Mouse (Mus musculus) kidney, embryonic 15.5 days (tissue): ENCODE data around the gene Olfr1183. TPM values are rescaled to one million over a fixed set of nuclear protein-coding genes. Genes with fewer than 3 reads are reported as not detected.
"Not testable (repeated sequence)": the region's sequence is repeated elsewhere in the genome, so short reads cannot be mapped to it uniquely, and the experiment has no call there.

Source experiments
- ATAC-seq: fragments of 200-750 bp; cut with Nextera tagmentation; replicated peaks from 2 replicates; pipeline ENCODE4 v1.8.0; 2017; ENCODE audit warnings: moderate TSS enrichment; ENCODE audit not compliant: low FRiP score
- H3K27ac ChIP-seq: fragments of 300-500 bp; sonication (generic); 2 replicates; pipeline ENCODE4 v1.5.1; 2015; ENCODE audit warnings: mild to moderate bottlenecking, inconsistent platforms
- H3K27me3 ChIP-seq: fragments of 300-500 bp; sonication (generic); 2 replicates; pipeline ENCODE4 v1.6.1; 2015; ENCODE audit warnings: inconsistent platforms
- H3K36me3 ChIP-seq: fragments of 300-500 bp; sonication (generic); 2 replicates; pipeline ENCODE4 v1.6.1; 2015; ENCODE audit warnings: inconsistent platforms
- H3K4me1 ChIP-seq: fragments of 300-500 bp; sonication (generic); 2 replicates; pipeline ENCODE4 v1.6.1; 2015; ENCODE audit warnings: inconsistent platforms
- H3K4me2 ChIP-seq: fragments of 300-500 bp; sonication (generic); 2 replicates; pipeline ENCODE4 v1.6.1; 2015; ENCODE audit warnings: moderate library complexity, mild to moderate bottlenecking, inconsistent platforms
- H3K4me3 ChIP-seq: fragments of 300-500 bp; sonication (generic); replicated peaks from 2 replicates; pipeline ENCODE4 v1.5.1; 2015; ENCODE audit warnings: mild to moderate bottlenecking, inconsistent platforms
- H3K9ac ChIP-seq: fragments of 300-500 bp; sonication (generic); 2 replicates; pipeline ENCODE4 v1.6.1; 2015; ENCODE audit warnings: mild to moderate bottlenecking, inconsistent platforms
- H3K9me3 ChIP-seq: fragments of 300-500 bp; sonication (generic); replicated peaks from 2 replicates; pipeline ENCODE4 v1.6.1; 2016; ENCODE audit warnings: inconsistent platforms
- WGBS: fragments of 180-500 bp; shearing (Covaris S2); methylation state at CpG from one replicate; pipeline ENCODE4 v1.1.7; 2015; ENCODE audit warnings: mixed read lengths; 5-methylcytosine and 5-hydroxymethylcytosine counted together
- polyA plus RNA-seq: library from polyadenylated mRNA; unstranded; fragments of >200 nt; fragmentation: Nextera tagmentation; extraction: Ambion mirVana; gene quantifications from 2 replicates; pipeline ENCODE4 v1.2.1, GENCODE M21; 2015

Gene Olfr1183
- not detected in 2 replicates for polyA plus RNA-seq

DNA sequence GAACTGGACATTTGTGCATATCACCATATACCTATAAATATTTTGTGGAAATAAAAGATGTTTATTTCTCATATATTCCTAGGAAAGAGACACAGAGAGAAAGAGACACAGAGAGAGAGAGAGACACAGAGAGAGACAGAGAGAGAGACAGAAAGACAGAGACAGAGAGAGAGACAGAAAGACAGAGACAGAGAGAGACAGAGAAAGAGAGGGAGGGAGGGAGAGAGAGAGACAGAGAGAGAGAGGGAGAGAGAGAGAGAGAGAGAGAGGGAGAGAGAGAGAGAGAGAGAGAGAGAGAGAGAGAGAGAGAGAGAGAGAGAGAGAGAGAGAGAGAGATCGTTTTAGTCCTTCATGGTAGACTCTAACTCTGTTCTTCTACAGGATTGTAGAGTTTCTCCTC lies at the start of gene Olfr1183:
TSS of gene Olfr1183 (plus strand) at position 301 of the 400 bp plus-strand sequence.
- 83% methylated on average over 1 of the region's 1 CpGs for WGBS

DNA sequence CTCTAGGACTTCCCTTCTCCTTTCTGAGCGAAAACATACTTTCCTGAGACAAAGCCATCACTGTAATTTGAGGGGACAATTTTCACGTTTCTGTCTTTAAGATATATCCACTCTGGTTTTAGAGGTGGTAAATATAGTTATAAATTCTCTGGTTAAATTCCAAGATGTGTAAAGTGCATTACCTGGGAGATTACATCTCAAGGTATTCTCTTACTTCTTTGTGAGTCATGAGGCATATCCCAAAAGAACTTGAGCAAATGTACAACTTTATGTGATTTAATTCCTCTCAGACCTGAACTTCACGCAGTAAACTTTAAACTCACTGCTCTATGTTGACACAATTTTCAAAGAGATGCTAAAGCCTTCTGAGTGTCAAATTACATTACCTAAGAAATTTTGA lies 48.3 kb upstream of the Olfr1183 start, which contains the start of gene Olfr1179:
TSS of gene Olfr1179 (minus strand) at position 101 of the 400 bp plus-strand sequence.
- Histone ChIP-seq H3K27ac (no peak within 1 kb of the TSS), H3K4me1 (no peaks in the 10 kb centered on the region), H3K9me3 (no peaks in the 10 kb centered on the region), H3K4me3 (no peak within 1 kb of the TSS), H3K9ac (no peak within 1 kb of the TSS), H3K36me3 (no peaks in the 10 kb centered on the region), H3K4me2 (no peak within 1 kb of the TSS), H3K27me3 (no peaks in the 10 kb centered on the region)
- no peak for ATAC-seq
- WGBS, result 82% methylated on average over 3 of the region's 3 CpGs

More for the DNA sequence above, at the start of gene Olfr1183:
- not testable (repeated sequence) for H3K27me3 ChIP-seq, H3K9ac ChIP-seq, H3K9me3 ChIP-seq, H3K4me3 ChIP-seq, H3K4me2 ChIP-seq, H3K27ac ChIP-seq, H3K36me3 ChIP-seq, ATAC-seq, H3K4me1 ChIP-seq

- Histone ChIP-seq H3K9me3 (no peaks in the 10 kb centered on the region), H3K36me3 (no peaks in the 10 kb centered on the region), H3K27me3 (no peaks in the 10 kb centered on the region), H3K9ac (no peak within 1 kb of the TSS), H3K4me2 (no peak within 1 kb of the TSS), H3K4me3 (no peak within 1 kb of the TSS), H3K4me1 (no peaks in the 10 kb centered on the region), H3K27ac (no peak within 1 kb of the TSS)
- 66% methylated on average over 2 of the region's 2 CpGs for WGBS
- ATAC-seq, result no peak
Measured at GRCm38 (mm10) chr2:88419051-88419450, 35.6 kb upstream of the Olfr1183 start, which contains the start of gene Olfr1180. Olfr1180 (minus strand) TSS chr2:88419151.

DNA sequence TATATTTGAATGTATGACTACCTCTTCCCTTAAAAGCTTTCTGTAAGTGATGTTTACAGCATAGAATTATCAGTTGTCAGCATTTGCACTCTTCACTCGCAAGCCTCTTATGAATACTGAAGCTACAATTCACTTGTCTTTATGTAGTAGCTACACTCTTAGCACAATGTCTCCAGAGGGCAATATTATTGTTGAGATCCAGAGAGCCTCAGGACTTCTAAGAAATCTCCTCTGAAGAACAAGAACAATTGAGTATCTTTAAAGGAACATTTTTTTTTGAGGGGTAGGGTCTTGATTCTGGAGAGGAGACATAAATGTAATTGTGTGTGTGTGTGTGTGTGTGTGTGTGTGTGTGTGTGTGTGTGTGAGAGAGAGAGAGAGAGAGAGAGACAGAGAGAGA lies 28.6 kb upstream of the Olfr1183 start, which contains the start of gene Olfr1181:
TSS of gene Olfr1181 (minus strand) at position 101 of the 400 bp plus-strand sequence.
- Histone ChIP-seq H3K4me2 (no peak within 1 kb of the TSS), H3K9ac (no peak within 1 kb of the TSS), H3K27ac (no peak within 1 kb of the TSS), H3K27me3 (no peaks in the 10 kb centered on the region), H3K36me3 (no peaks in the 10 kb centered on the region), H3K4me3 (no peak within 1 kb of the TSS), H3K4me1 (no peaks in the 10 kb centered on the region), H3K9me3 (no peaks in the 10 kb centered on the region)
- WGBS, result 97% methylated on average over 1 of the region's 1 CpGs
- no peak for ATAC-seq

- no peaks in the 10 kb centered on the region for H3K4me1 ChIP-seq
- H3K27me3 ChIP-seq, result no peaks in the 10 kb centered on the region
- no peak within 1 kb of the TSS for H3K9ac ChIP-seq
- no peak for ATAC-seq
- no peak within 1 kb of the TSS for H3K4me3 ChIP-seq
- H3K27ac ChIP-seq, result no peak within 1 kb of the TSS
- H3K9me3 ChIP-seq, result no peaks in the 10 kb centered on the region
- H3K4me2 ChIP-seq, result no peak within 1 kb of the TSS
- H3K36me3 ChIP-seq, result no peaks in the 10 kb centered on the region
- WGBS, result 96% methylated on average over 1 of the region's 1 CpGs
Measured at GRCm38 (mm10) chr2:88449031-88449430, 5.6 kb upstream of the Olfr1183 start, which contains the start of gene Gm13757. Gm13757 (minus strand) TSS chr2:88449131.

DNA sequence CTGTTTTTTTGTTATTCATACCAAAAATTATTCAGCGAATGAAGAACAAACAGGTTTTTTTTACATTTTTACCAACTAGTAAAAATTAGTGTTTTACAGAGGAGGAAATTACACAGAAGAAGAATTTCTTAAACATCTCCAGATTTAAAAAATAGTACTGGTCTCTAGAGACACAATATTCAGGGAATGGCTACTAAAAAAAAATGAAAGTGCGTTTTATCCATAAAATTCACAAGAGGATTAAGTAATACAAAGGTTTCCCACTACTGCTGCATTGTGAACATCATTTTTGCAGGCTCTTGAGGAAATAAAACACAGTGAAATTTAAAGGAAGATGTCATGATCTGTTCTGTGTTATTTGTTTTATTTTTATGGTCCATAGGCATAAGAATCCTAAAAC lies 28.6 kb downstream of the Olfr1183 start, which contains the start of gene Olfr1184:
TSS of gene Olfr1184 (plus strand) at position 301 of the 400 bp plus-strand sequence.
- no peak within 1 kb of the TSS for H3K27ac ChIP-seq
- H3K9me3 ChIP-seq, result no peaks in the 10 kb centered on the region
- H3K4me1 ChIP-seq, result no peaks in the 10 kb centered on the region
- no peaks in the 10 kb centered on the region for H3K36me3 ChIP-seq
- H3K4me2 ChIP-seq, result no peak within 1 kb of the TSS
- no peak within 1 kb of the TSS for H3K4me3 ChIP-seq
- no peak within 1 kb of the TSS for H3K9ac ChIP-seq
- no peaks in the 10 kb centered on the region for H3K27me3 ChIP-seq
- 90% methylated on average over 2 of the region's 2 CpGs for WGBS
- ATAC-seq, result no peak

- Histone ChIP-seq H3K36me3 (no peaks in the 10 kb centered on the region), H3K4me2 (no peak within 1 kb of the TSS), H3K9ac (no peak within 1 kb of the TSS), H3K4me1 (no peaks in the 10 kb centered on the region), H3K27me3 (no peaks in the 10 kb centered on the region), H3K4me3 (no peak within 1 kb of the TSS), H3K27ac (no peak within 1 kb of the TSS), H3K9me3 (no peaks in the 10 kb centered on the region)
- no peak for ATAC-seq
- 68% methylated on average over 2 of the region's 2 CpGs for WGBS
Measured at GRCm38 (mm10) chr2:88493020-88493419, 38.4 kb downstream of the Olfr1183 start, which contains the start of gene Olfr1185-ps1. Olfr1185-ps1 (plus strand) TSS chr2:88493320.

DNA sequence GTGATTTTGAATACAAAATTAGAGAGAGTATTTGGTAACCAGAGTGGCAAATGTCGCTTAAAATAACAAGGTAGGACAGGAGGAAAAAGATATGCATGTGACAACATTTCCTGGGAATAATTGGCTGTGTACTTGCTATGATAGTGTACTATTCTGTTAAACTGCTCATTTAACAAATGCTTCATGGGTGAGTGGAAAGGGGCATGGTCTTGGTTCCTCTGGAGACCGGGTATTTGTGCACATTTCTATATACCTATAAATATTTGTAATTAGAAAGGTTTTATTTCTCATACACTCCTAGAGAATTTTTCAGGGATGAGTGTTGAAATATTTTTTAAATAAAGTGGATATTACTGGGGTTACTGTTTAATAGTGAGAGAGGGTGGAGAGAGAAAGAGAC lies 63.6 kb downstream of the Olfr1183 start, which contains the start of gene Olfr1186:
TSS of gene Olfr1186 (plus strand) at position 301 of the 400 bp plus-strand sequence.
- WGBS, result 75% methylated on average over 2 of the region's 2 CpGs
- H3K36me3 ChIP-seq, result no peaks in the 10 kb centered on the region

More for the DNA sequence above, 63.6 kb downstream of the Olfr1183 start, which contains the start of gene Olfr1186:
- ATAC-seq, result no peak
- no peak within 1 kb of the TSS for H3K27ac ChIP-seq
- H3K4me1 ChIP-seq, result no peaks in the 10 kb centered on the region
- H3K27me3 ChIP-seq, result no peaks in the 10 kb centered on the region
- no peak within 1 kb of the TSS for H3K4me2 ChIP-seq
- H3K9me3 ChIP-seq, result no peaks in the 10 kb centered on the region
- no peak within 1 kb of the TSS for H3K4me3 ChIP-seq
- H3K9ac ChIP-seq, result no peak within 1 kb of the TSS

Other genes starting within 250 kb of the Olfr1183 start
- gene Olfr1170, start 226.5 kb upstream of the Olfr1183 start, polyA plus RNA-seq, result not detected in 2 replicates
- gene Olfr1173, start 175.0 kb upstream of the Olfr1183 start, polyA plus RNA-seq, result not detected in 2 replicates
- not detected in 2 replicates for gene Olfr1174-ps, start 139.7 kb upstream of the Olfr1183 start, polyA plus RNA-seq
- not detected in 2 replicates for gene Olfr1175-ps, start 127.7 kb upstream of the Olfr1183 start, polyA plus RNA-seq
- gene Olfr1176, start 118.1 kb upstream of the Olfr1183 start, polyA plus RNA-seq, result not detected in 2 replicates
- not detected in 2 replicates for gene Olfr1177-ps, start 108.4 kb upstream of the Olfr1183 start, polyA plus RNA-seq
- not detected in 2 replicates for gene Olfr1178, start 67.8 kb upstream of the Olfr1183 start, polyA plus RNA-seq
- gene Olfr1179, start 48.4 kb upstream of the Olfr1183 start, polyA plus RNA-seq, result not detected in 2 replicates
- gene Olfr1180, start 35.7 kb upstream of the Olfr1183 start, polyA plus RNA-seq, result not detected in 2 replicates
- not detected in 2 replicates for gene Olfr1181, start 28.7 kb upstream of the Olfr1183 start, polyA plus RNA-seq
- gene Gm13757, start 5.7 kb upstream of the Olfr1183 start, polyA plus RNA-seq, result not detected in 2 replicates
- not detected in 2 replicates for gene Olfr1184, start 28.7 kb downstream of the Olfr1183 start, polyA plus RNA-seq
- gene Olfr1185-ps1, start 38.5 kb downstream of the Olfr1183 start, polyA plus RNA-seq, result not detected in 2 replicates
- not detected in 2 replicates for gene Olfr1186, start 63.7 kb downstream of the Olfr1183 start, polyA plus RNA-seq
- gene Olfr1188, start 102.1 kb downstream of the Olfr1183 start, polyA plus RNA-seq, result not detected in 2 replicates
- not detected in 2 replicates for gene Olfr1189, start 131.6 kb downstream of the Olfr1183 start, polyA plus RNA-seq
- not detected in 2 replicates for gene Olfr1191-ps1, start 185.7 kb downstream of the Olfr1183 start, polyA plus RNA-seq
- not detected in 2 replicates for gene Olfr1192-ps1, start 193.6 kb downstream of the Olfr1183 start, polyA plus RNA-seq
- gene Olfr1193, start 220.8 kb downstream of the Olfr1183 start, polyA plus RNA-seq, result not detected in 2 replicates
- not detected in 2 replicates for gene Olfr1195, start 234.3 kb downstream of the Olfr1183 start, polyA plus RNA-seq
- not detected in 2 replicates for gene Olfr1196, start 249.7 kb downstream of the Olfr1183 start, polyA plus RNA-seq